Comparison of ENCODE assay signal across 8 mouse cellular contexts in the genomic region with DNA sequence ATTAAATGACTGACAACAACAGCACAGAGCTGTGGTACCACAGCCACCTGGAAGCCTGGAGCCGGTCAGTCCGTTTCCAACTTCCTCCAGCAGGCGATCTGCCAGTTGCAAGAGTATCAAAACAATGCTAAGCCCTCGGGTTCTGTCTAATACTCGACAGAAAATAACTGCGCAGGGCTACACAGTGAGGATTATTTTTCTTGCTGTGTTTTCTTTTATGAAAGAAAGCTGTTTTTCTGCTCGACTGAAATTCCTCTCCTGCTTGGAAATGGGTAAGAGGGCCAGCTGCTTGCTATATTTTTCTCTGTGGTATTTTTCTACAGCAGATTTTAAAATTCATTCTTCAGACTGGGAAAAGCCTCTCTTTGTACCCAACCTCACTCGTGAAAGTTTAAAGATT. TPM values are rescaled to one million over a fixed set of nuclear protein-coding genes. Genes with fewer than 3 reads are reported as not detected.
DNase-seq lines count a peak whose midpoint lies in the region; ATAC-seq and TF ChIP-seq lines count a peak whose summit lies in the region.

No protein-coding gene starts in this region.

- H3K36me3 ChIP-seq in hindbrain, embryonic 13.5 days: no peaks in the 10 kb centered on the region
- no peaks in the 10 kb centered on the region for H3K36me3 ChIP-seq in hindbrain, embryonic 12.5 days
- H3K36me3 ChIP-seq in myocyte (ENCODE audit: control insufficient read depth, insufficient read depth): no peaks in the 10 kb centered on the region

- no peaks in the 10 kb centered on the region for H3K9me3 ChIP-seq in hindbrain, embryonic 13.5 days
- H3K9me3 ChIP-seq in hindbrain, embryonic 12.5 days (replicated peaks): no peaks in the 10 kb centered on the region

- peaks cover 27% of the 10 kb centered on the region for H3K4me1 ChIP-seq in hindbrain, embryonic 13.5 days (replicated peaks)
- H3K4me1 ChIP-seq in hindbrain, embryonic 12.5 days: peaks cover 11% of the 10 kb centered on the region; the same call in 1 of the 2 replicates

- no peak overlapping the region for H3ac ChIP-seq in myocyte (ENCODE audit: control insufficient read depth, insufficient read length)

- peak; percentile 76 for DNase-seq in adipocyte (ENCODE audit: low spot score)
- DNase-seq in cerebellum, postnatal 36 days: peak; percentile 65
- DNase-seq in heart, adult 8-10 months (ENCODE audit: low spot score): peak; percentile 49
- peak; percentile 47 for DNase-seq in kidney, postnatal 14 days
- no peak for DNase-seq in frontal cortex, postnatal 25 days (ENCODE audit: low spot score in 2 of 2)

- no peak overlapping the region for H3K9ac ChIP-seq in hindbrain, embryonic 13.5 days
- no peak overlapping the region for H3K9ac ChIP-seq in hindbrain, embryonic 12.5 days

- 33% methylated on average over 8 of the region's 8 CpGs for WGBS in hindbrain, embryonic 13.5 days
- WGBS in hindbrain, embryonic 12.5 days: 38% methylated on average over 8 of the region's 8 CpGs

- no peak for ATAC-seq in hindbrain, embryonic 13.5 days (ENCODE audit: low FRiP score)
- no peak for ATAC-seq in hindbrain, embryonic 12.5 days (ENCODE audit: low FRiP score)

- no peaks in the 10 kb centered on the region for H3K27me3 ChIP-seq in hindbrain, embryonic 13.5 days
- H3K27me3 ChIP-seq in hindbrain, embryonic 12.5 days: no peaks in the 10 kb centered on the region
- H3K27me3 ChIP-seq in myocyte (ENCODE audit: control insufficient read depth, insufficient read depth, insufficient read length): no peaks in the 10 kb centered on the region

- no peak overlapping the region for H3K4me3 ChIP-seq in hindbrain, embryonic 13.5 days
- no peak overlapping the region for H3K4me3 ChIP-seq in hindbrain, embryonic 12.5 days
- no peak overlapping the region for H3K4me3 ChIP-seq in myocyte

- H3K79me2 ChIP-seq in myocyte (ENCODE audit: control insufficient read depth, insufficient read depth): no peaks in the 10 kb centered on the region

- no peak for TF ChIP-seq POLR2A in myocyte (IDR thresholded peaks at IDR 0.05; ENCODE audit: insufficient read length, low read depth)

- H3K4me2 ChIP-seq in hindbrain, embryonic 13.5 days: no peak overlapping the region
- no peak overlapping the region for H3K4me2 ChIP-seq in hindbrain, embryonic 12.5 days (replicated peaks)
- peak overlapping the region; percentile 27 for H3K4me2 ChIP-seq in myocyte (ENCODE audit: low read depth)

- H3K27ac ChIP-seq in hindbrain, embryonic 13.5 days: peak overlapping the region; percentile 9; the same call in 1 of the 2 replicates
- H3K27ac ChIP-seq in hindbrain, embryonic 12.5 days: no peak overlapping the region

TF ChIP-seq in myocyte, 11 proteins besides CTCF, POLR2A, EP300 and RAD21:
- TF ChIP-seq MYOD1 (IDR thresholded peaks at IDR 0.05; ENCODE audit: control insufficient read depth in 1 of 3, insufficient read length in 2 of 3, low read depth in 2 of 3): no peak
- no peak for TF ChIP-seq CEBPB (IDR thresholded peaks at IDR 0.05; ENCODE audit: insufficient read depth, poor library complexity, severe bottlenecking)
- TF ChIP-seq SRF (IDR thresholded peaks at IDR 0.05; ENCODE audit: control insufficient read depth, insufficient read length, low read depth): no peak
- no peak for TF ChIP-seq MYOG (IDR thresholded peaks at IDR 0.05; ENCODE audit: control insufficient read depth in 1 of 3, insufficient read depth in 1 of 3, insufficient read length in 2 of 3, low read depth in 2 of 3)
- TF ChIP-seq TCF3 (IDR thresholded peaks at IDR 0.05; ENCODE audit: insufficient read length, low read depth): no peak
- TF ChIP-seq POLR2AphosphoS2 (IDR thresholded peaks at IDR 0.05; ENCODE audit: insufficient read length, low read depth): no peak
- no peak for TF ChIP-seq USF1 (IDR thresholded peaks at IDR 0.05; ENCODE audit: low read depth)
- no peak for TF ChIP-seq E2F4 (IDR thresholded peaks at IDR 0.05; ENCODE audit: insufficient read depth)
- no peak for TF ChIP-seq MAX (IDR thresholded peaks at IDR 0.05; ENCODE audit: low read depth)
TF ChIP-seq in myocyte: peak in this region for 0.

RNA-seq across cellular contexts. Expression of a gene that starts 23.8 kb away (rescaled TPM):
- 0.14 TPM in 1 of 2 replicates, not detected in the other for polyA plus RNA-seq in hindbrain, embryonic 13.5 days (2015; fragmentation: Nextera tagmentation; extraction: Ambion mirVana)
- 0.22 and 0.31 TPM in 2 replicates for polyA plus RNA-seq in hindbrain, embryonic 12.5 days (2016; fragmentation: Nextera tagmentation; extraction: Ambion mirVana)
- not detected for total RNA-seq in heart, adult 8-10 months (2022)
- polyA plus RNA-seq in myocyte (2012; fragmentation: generic; extraction: Trizol): not detected

RNA-seq across cellular contexts. Expression of a gene that starts 48.6 kb away (rescaled TPM):
- polyA plus RNA-seq in hindbrain, embryonic 13.5 days (2015; fragmentation: Nextera tagmentation; extraction: Ambion mirVana): 0.09 TPM in 2 replicates
- 0.80 and 0.82 TPM in 2 replicates for polyA plus RNA-seq in hindbrain, embryonic 12.5 days (2016; fragmentation: Nextera tagmentation; extraction: Ambion mirVana)
- under 1 TPM in 2 of 4 experiments, not detected in 2; 0.03 to 0.06 TPM for total RNA-seq in heart, adult 8-10 months (2022)
- not detected for polyA plus RNA-seq in myocyte (2012; fragmentation: generic; extraction: Trizol)

RNA-seq across cellular contexts. Expression of a gene that starts 48.6 kb away (rescaled TPM):
- polyA plus RNA-seq in hindbrain, embryonic 13.5 days (2015; fragmentation: Nextera tagmentation; extraction: Ambion mirVana): 59.8 and 62.5 TPM in 2 replicates
- 57.7 and 58.6 TPM in 2 replicates for polyA plus RNA-seq in hindbrain, embryonic 12.5 days (2016; fragmentation: Nextera tagmentation; extraction: Ambion mirVana)
- total RNA-seq in heart, adult 8-10 months (2022): 100 to 1,000 TPM in 1 of 4 experiments, 10 to 100 TPM in 3; 87.7 to 103 (median 92.8) TPM
- polyA plus RNA-seq in myocyte (2012; fragmentation: generic; extraction: Trizol): 18.1 TPM

Comparison
In these comparisons a context has a peak if more than half of its experiments do, and no peak if none do; other contexts are left out.
1. DNase-seq: peak in adipocyte (single experiment), cerebellum, postnatal 36 days (2 of 2), heart, adult 8-10 months (single experiment) and kidney, postnatal 14 days (single experiment); none in frontal cortex, postnatal 25 days (0 of 2).